Mouse (Mus musculus) left cerebral cortex, postnatal 25 days (tissue): ENCODE results near the gene Rpl18a. TPM values are rescaled to one million over a fixed set of nuclear protein-coding genes. Genes with fewer than 3 reads are reported as not detected.

Source experiments
- DNase-seq, 2 experiments: peaks; one replicate each; pipeline ENCODE4 v3.0.0; 2022; ENCODE audit warnings: low spot score in 2 of 2, mixed read lengths in 1 of 2
- intact Hi-C: fragments of 180-260 bp; cut with DNase I; formaldehyde crosslinking; loops from one replicate; pipeline ENCODE4 v1.15.1; 2025
- total RNA-seq, 2 experiments: library from RNA; stranded (reverse); gene quantifications; 2 replicates each; pipeline ENCODE4 v1.2.3; 2021

The Rpl18a gene
- total RNA-seq, 2 experiments from 2014 or later: 550 to 570 TPM

GRCm38 (mm10) chr8:70865350-70866000, 31.7 kb downstream of the Rpl18a start:
- intact Hi-C loops: loop anchor here (2.0 kb wide), 1 partner anchor 105 kb away; the partner anchor contains the start of gene Mpv17l2
- peak; percentile 100 for DNase-seq

- intact Hi-C loops: loop anchor here (2.0 kb wide), 1 partner anchor 104 kb away; the partner anchor contains the start of gene Mpv17l2
- DNase-seq: no peak
Measured at GRCm38 (mm10) chr8:70864712-70865221, 32.4 kb downstream of the Rpl18a start.

- intact Hi-C loops: loop anchor here (2.0 kb wide), 1 partner anchor 103 kb away; the partner anchor contains the start of gene Mpv17l2
- peak in 1 of 2 experiments; percentile 33 for DNase-seq
Measured at GRCm38 (mm10) chr8:70863956-70864711, 33.1 kb downstream of the Rpl18a start.

GRCm38 (mm10) chr8:70862824-70863641, 34.2 kb downstream of the Rpl18a start, which contains the start of gene Kcnn1:
Gene Kcnn1, minus strand, starts transcription at chr8:70863258.
- intact Hi-C loops: no loop called here
- DNase-seq: no peak

GRCm38 (mm10) chr8:70857516-70857915, 39.7 kb downstream of the Rpl18a start:
- intact Hi-C loops: no loop called here

GRCm38 (mm10) chr8:70856541-70857197, 40.5 kb downstream of the Rpl18a start:
- DNase-seq: peak; percentile 76 to 85
- intact Hi-C loops: no loop called here

More at GRCm38 (mm10) chr8:70857516-70857915, 39.7 kb downstream of the Rpl18a start:
- no peak for DNase-seq

GRCm38 (mm10) chr8:70856028-70856427, 41.2 kb downstream of the Rpl18a start:
- no peak for DNase-seq
- intact Hi-C loops: no loop called here

GRCm38 (mm10) chr8:70853863-70854262, 43.3 kb downstream of the Rpl18a start:
- no peak for DNase-seq
- intact Hi-C loops: no loop called here

GRCm38 (mm10) chr8:70852595-70853231, 44.5 kb downstream of the Rpl18a start:
- intact Hi-C loops: no loop called here
- DNase-seq: no peak

GRCm38 (mm10) chr8:70851837-70852236, 45.4 kb downstream of the Rpl18a start:
- intact Hi-C loops: no loop called here
- DNase-seq: no peak

GRCm38 (mm10) chr8:70850947-70851346, 46.3 kb downstream of the Rpl18a start:
- intact Hi-C loops: no loop called here
- no peak for DNase-seq

GRCm38 (mm10) chr8:70850132-70850845, 46.9 kb downstream of the Rpl18a start:
- intact Hi-C loops: no loop called here
- DNase-seq: no peak

GRCm38 (mm10) chr8:70849333-70849990, 47.8 kb downstream of the Rpl18a start:
- no peak for DNase-seq
- intact Hi-C loops: no loop called here

GRCm38 (mm10) chr8:70846371-70847154, 50.6 kb downstream of the Rpl18a start:
- intact Hi-C loops: no loop called here
- DNase-seq: no peak

- intact Hi-C loops: no loop called here
- no peak for DNase-seq
Measured at GRCm38 (mm10) chr8:70845108-70845507, 52.1 kb downstream of the Rpl18a start.
